Mouse (Mus musculus) heart, adult 2 months (tissue): ENCODE data around the gene Slc2a5. TPM values are rescaled to one million over a fixed set of nuclear protein-coding genes. Genes with fewer than 3 reads are reported as not detected.
A peak's percentile ranks its signal among the peaks of the same experiment; 100 is the strongest.

Source experiments
- DNase-seq, 2 experiments: peaks; one replicate each; pipeline ENCODE4 v3.0.0; 2021
- H3K27ac ChIP-seq: fragments of 200-600 bp; 2 replicates; pipeline ENCODE4 v1.8.1; 2022
- H3K27me3 ChIP-seq: fragments of 200-500 bp; 2 replicates; pipeline ENCODE4 v1.6.1; 2012; ENCODE audit warnings: mild to moderate bottlenecking, low read length, inconsistent platforms, mixed read lengths; ENCODE audit not compliant: control insufficient read depth, insufficient read depth
- H3K36me3 ChIP-seq: fragments of 200-500 bp; 2 replicates; pipeline ENCODE4 v1.6.1; 2012; ENCODE audit warnings: low read length, inconsistent platforms; ENCODE audit not compliant: control insufficient read depth, insufficient read depth
- H3K4me1 ChIP-seq: fragments of 200-500 bp; 2 replicates; pipeline ENCODE4 v1.6.1; 2011; ENCODE audit warnings: low read length; ENCODE audit not compliant: control insufficient read depth, insufficient read depth
- H3K4me3 ChIP-seq: fragments of 200-600 bp; 2 replicates; pipeline ENCODE4 v1.8.1; 2022
- H3K79me2 ChIP-seq: fragments of 200-500 bp; replicated peaks from 2 replicates; pipeline ENCODE4 v1.6.1; 2012; ENCODE audit warnings: mild to moderate bottlenecking, inconsistent platforms, low read length, moderate library complexity, mixed read lengths; ENCODE audit not compliant: control insufficient read depth, insufficient read depth
- H3K9ac ChIP-seq: fragments of 200-500 bp; 2 replicates; pipeline ENCODE4 v1.6.1; 2012; ENCODE audit warnings: low read depth, mild to moderate bottlenecking, control low read depth, inconsistent platforms, low read length, mixed read lengths
- CTCF ChIP-seq: fragments of 200-600 bp; IDR thresholded peaks from 2 replicates; pipeline ENCODE4 v1.8.1; 2022; ENCODE audit warnings: antibody characterized with exemption, mild to moderate bottlenecking, moderate library complexity
- EP300 ChIP-seq: fragments of 200-500 bp; IDR thresholded peaks from 2 replicates; pipeline ENCODE4 v1.6.1; 2011; ENCODE audit warnings: low read depth, low read length, control low read depth; ENCODE audit not compliant: insufficient read depth
- POLR2A ChIP-seq: fragments of 200-500 bp; IDR thresholded peaks from 2 replicates; pipeline ENCODE4 v1.6.1; 2011; ENCODE audit warnings: mild to moderate bottlenecking, low read depth, low read length, control low read depth; ENCODE audit not compliant: insufficient read depth
- WGBS: fragments of 180-500 bp; shearing (Covaris S2); methylation state at CpG from one replicate; pipeline ENCODE4 v1.1.7; 2018; 5-methylcytosine and 5-hydroxymethylcytosine counted together
- intact Hi-C: fragments of 180-260 bp; cut with DNase I; formaldehyde crosslinking; loops from one replicate; pipeline ENCODE4 v1.15.1; 2025
- polyA plus RNA-seq: library from polyadenylated mRNA; depleted of rRNA; stranded (reverse); fragments of >200 nt; gene quantifications from 2 replicates; pipeline ENCODE4 v1.2.3, GENCODE M21; 2012
- total RNA-seq, 2 experiments: library from RNA; stranded (reverse); gene quantifications; 2 replicates each; pipeline ENCODE4 v1.2.3; 2021

Gene Slc2a5
- total and polyA plus RNA-seq, 3 experiments: 0.09 to 1.8 TPM; not detected in 1

- TF ChIP-seq CTCF: no peak
- TF ChIP-seq EP300: no peak
- Histone ChIP-seq H3K79me2 (no peaks in the 10 kb centered on the region), H3K27ac (no peak overlapping the region), H3K4me3 (no peak overlapping the region), H3K4me1 (peaks cover 1% of the 10 kb centered on the region; the same call in 1 of the 2 replicates), H3K27me3 (no peaks in the 10 kb centered on the region), H3K9ac (no peak overlapping the region), H3K36me3 (no peaks in the 10 kb centered on the region)
- no peak for DNase-seq
- 91% methylated on average over 7 of the region's 7 CpGs for WGBS
- intact Hi-C loops: no loop called here
Observed at GRCm38 (mm10) chr4:150127894-150128293, 8.8 kb downstream of the Slc2a5 start.

- TF ChIP-seq EP300 (no peak), CTCF (no peak), POLR2A (no peak)
- Histone ChIP-seq H3K27ac (no peak overlapping the region), H3K27me3 (no peaks in the 10 kb centered on the region), H3K9ac (no peak overlapping the region), H3K79me2 (no peaks in the 10 kb centered on the region), H3K36me3 (no peaks in the 10 kb centered on the region), H3K4me3 (no peak overlapping the region), H3K4me1 (peaks cover 1% of the 10 kb centered on the region; the same call in 1 of the 2 replicates)
- WGBS: 79% methylated on average over 8 of the region's 8 CpGs
- DNase-seq: no peak
- intact Hi-C loops: no loop called here
Observed at GRCm38 (mm10) chr4:150128571-150128970, 9.5 kb downstream of the Slc2a5 start.

GRCm38 (mm10) chr4:150130661-150131060, 11.6 kb downstream of the Slc2a5 start:
- TF ChIP-seq EP300 (no peak), POLR2A (no peak), CTCF (no peak)
- no peaks in the 10 kb centered on the region for H3K36me3 ChIP-seq
- no peak overlapping the region for H3K27ac ChIP-seq
- intact Hi-C loops: no loop called here
- no peak overlapping the region for H3K4me3 ChIP-seq
- H3K79me2 ChIP-seq: no peaks in the 10 kb centered on the region
- no peak for DNase-seq
- peaks cover 1% of the 10 kb centered on the region; the same call in 1 of the 2 replicates for H3K4me1 ChIP-seq
- H3K9ac ChIP-seq: no peak overlapping the region
- H3K27me3 ChIP-seq: no peaks in the 10 kb centered on the region
- WGBS: 15% methylated on average over 2 of the region's 2 CpGs

- WGBS: 18% methylated on average over 24 of the region's 24 CpGs
- H3K36me3 ChIP-seq: no peaks in the 10 kb centered on the region
- 0 out of 2 replicates have a peak overlapping the region, but pooled peaks have one; percentile 34 for H3K9ac ChIP-seq
- TF ChIP-seq EP300 (0 out of 2 replicates have a peak, but pooled peaks have one; percentile 41), POLR2A (no peak)
- H3K27ac ChIP-seq: no peak overlapping the region
- H3K79me2 ChIP-seq: no peaks in the 10 kb centered on the region
- intact Hi-C loops: no loop called here
- DNase-seq: peak; percentile 29 to 32
- H3K27me3 ChIP-seq: no peaks in the 10 kb centered on the region
- H3K4me3 ChIP-seq: no peak overlapping the region
- H3K4me1 ChIP-seq: peaks cover 1% of the 10 kb centered on the region; the same call in 1 of the 2 replicates
Observed at GRCm38 (mm10) chr4:150132692-150133271, 13.7 kb downstream of the Slc2a5 start.

GRCm38 (mm10) chr4:150135254-150135653, 16.2 kb downstream of the Slc2a5 start:
- no peak overlapping the region for H3K27ac ChIP-seq
- intact Hi-C loops: loop anchor here (5.0 kb wide), 1 partner anchor 87 kb away; no protein-coding TSS in a partner anchor
- no peak for TF ChIP-seq CTCF
- no peak for TF ChIP-seq EP300
- TF ChIP-seq POLR2A: no peak
- DNase-seq: no peak
- H3K79me2 ChIP-seq: no peaks in the 10 kb centered on the region
- WGBS: 81% methylated on average over 7 of the region's 7 CpGs
- H3K36me3 ChIP-seq: no peaks in the 10 kb centered on the region
- no peak overlapping the region for H3K9ac ChIP-seq
- no peak overlapping the region for H3K4me3 ChIP-seq
- H3K4me1 ChIP-seq: peaks cover 1% of the 10 kb centered on the region; the same call in 1 of the 2 replicates
- no peaks in the 10 kb centered on the region for H3K27me3 ChIP-seq

GRCm38 (mm10) chr4:150136693-150137092, 17.6 kb downstream of the Slc2a5 start:
- no peak overlapping the region for H3K27ac ChIP-seq
- 7% methylated on average over 10 of the region's 10 CpGs for WGBS
- intact Hi-C loops: loop anchor here (5.0 kb wide), 1 partner anchor 86 kb away; no protein-coding TSS in a partner anchor
- H3K4me1 ChIP-seq: peaks cover 1% of the 10 kb centered on the region; the same call in 1 of the 2 replicates
- peak; percentile 61 to 81 for DNase-seq
- TF ChIP-seq POLR2A: no peak
- TF ChIP-seq CTCF: peak; percentile 99; the same call in 1 of the 2 replicates
- H3K4me3 ChIP-seq: no peak overlapping the region
- H3K36me3 ChIP-seq: no peaks in the 10 kb centered on the region
- no peaks in the 10 kb centered on the region for H3K27me3 ChIP-seq
- H3K9ac ChIP-seq: no peak overlapping the region
- no peaks in the 10 kb centered on the region for H3K79me2 ChIP-seq
